Mouse (Mus musculus): Measurements from ENCODE around the gene Scg2. TPM values are rescaled to one million over a fixed set of nuclear protein-coding genes. Genes with fewer than 3 reads are reported as not detected.

Gene Scg2
- total RNA-seq, 1 experiment from 2014 or later: 745 TPM

Other genes starting within 250 kb of the Scg2 start
- gene Ap1s3, start 231.9 kb upstream of the Scg2 start, total RNA-seq (2021): 0.85 TPM in 1 of 2 replicates, not detected in the other

Measured in adrenal gland, postnatal 25 days (tissue).